Mouse (Mus musculus) heart, embryonic 12.5 days (tissue): Measurements from ENCODE around the gene Gm10338. TPM values are rescaled to one million over a fixed set of nuclear protein-coding genes. Genes with fewer than 3 reads are reported as not detected.
"Not testable (repeated sequence)": the region's sequence is repeated elsewhere in the genome, so short reads cannot be mapped to it uniquely, and the experiment has no call there.

Source experiments
- ATAC-seq: fragments of 200-750 bp; cut with Nextera tagmentation; 2 replicates; pipeline ENCODE4 v1.8.0; 2017; ENCODE audit warnings: moderate TSS enrichment, moderate library complexity; ENCODE audit not compliant: insufficient number of reproducible peaks, low FRiP score
- H3K27ac ChIP-seq: fragments of 300-500 bp; sonication (generic); 2 replicates; pipeline ENCODE4 v1.5.1; 2016; ENCODE audit warnings: mild to moderate bottlenecking, moderate library complexity; ENCODE audit not compliant: poor library complexity, severe bottlenecking
- H3K27me3 ChIP-seq: fragments of 300-500 bp; sonication (generic); replicated peaks from 2 replicates; pipeline ENCODE4 v1.6.1; 2016; ENCODE audit warnings: mild to moderate bottlenecking, moderate library complexity
- H3K36me3 ChIP-seq: fragments of 300-500 bp; sonication (generic); 2 replicates; pipeline ENCODE4 v1.6.1; 2016; ENCODE audit warnings: mild to moderate bottlenecking, moderate library complexity
- H3K4me1 ChIP-seq: fragments of 300-500 bp; sonication (generic); replicated peaks from 2 replicates; pipeline ENCODE4 v1.6.1; 2016; ENCODE audit warnings: mild to moderate bottlenecking
- H3K4me2 ChIP-seq: fragments of 300-500 bp; sonication (generic); 2 replicates; pipeline ENCODE4 v1.6.1; 2016; ENCODE audit warnings: mild to moderate bottlenecking, moderate library complexity
- H3K4me3 ChIP-seq: fragments of 300-500 bp; sonication (generic); 2 replicates; pipeline ENCODE4 v1.5.1; 2016; ENCODE audit warnings: mild to moderate bottlenecking
- H3K9ac ChIP-seq: fragments of 300-500 bp; sonication (generic); 2 replicates; pipeline ENCODE4 v1.6.1; 2016; ENCODE audit warnings: mild to moderate bottlenecking, moderate library complexity
- H3K9me3 ChIP-seq: fragments of 300-500 bp; sonication (generic); replicated peaks from 2 replicates; pipeline ENCODE4 v1.6.1; 2016; ENCODE audit warnings: mild to moderate bottlenecking, moderate library complexity
- WGBS: fragments of 180-500 bp; shearing (Covaris S2); methylation state at CpG from one replicate; pipeline ENCODE4 v1.1.7; 2016; 5-methylcytosine and 5-hydroxymethylcytosine counted together
- polyA plus RNA-seq: library from polyadenylated mRNA; unstranded; fragments of >200 nt; fragmentation: Nextera tagmentation; extraction: Ambion mirVana; gene quantifications from 2 replicates; pipeline ENCODE4 v1.2.1, GENCODE M21; 2016

Gene Gm10338
- polyA plus RNA-seq = not detected in 2 replicates

DNA sequence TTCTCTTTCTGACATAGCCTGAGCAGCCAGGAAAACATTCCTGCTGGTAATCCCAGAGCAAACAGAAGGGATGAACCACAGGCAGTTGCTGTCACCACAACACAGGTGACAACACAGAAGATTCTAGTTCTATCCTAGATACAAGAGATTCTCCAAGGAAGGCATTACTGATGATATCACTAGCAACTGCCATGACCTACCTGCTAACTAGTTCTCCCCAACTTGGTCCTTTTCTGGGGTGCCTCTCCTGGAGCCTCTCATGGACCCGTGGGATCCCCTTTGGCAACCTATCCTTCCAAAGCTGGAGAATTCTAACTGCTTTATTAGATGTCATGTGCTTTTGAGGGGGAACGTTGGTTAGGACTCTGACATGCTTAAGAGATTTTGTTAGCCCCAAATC lies at the start of gene Gm10338:
TSS of gene Gm10338 (minus strand) at position 101 of the 400 bp plus-strand sequence.
- not testable (repeated sequence) for H3K4me2 ChIP-seq, H3K27me3 ChIP-seq, H3K9ac ChIP-seq, H3K4me3 ChIP-seq, ATAC-seq, H3K4me1 ChIP-seq, H3K27ac ChIP-seq, H3K9me3 ChIP-seq, H3K36me3 ChIP-seq
- WGBS = no CpG with 5 or more reads among the region's 2 CpGs

DNA sequence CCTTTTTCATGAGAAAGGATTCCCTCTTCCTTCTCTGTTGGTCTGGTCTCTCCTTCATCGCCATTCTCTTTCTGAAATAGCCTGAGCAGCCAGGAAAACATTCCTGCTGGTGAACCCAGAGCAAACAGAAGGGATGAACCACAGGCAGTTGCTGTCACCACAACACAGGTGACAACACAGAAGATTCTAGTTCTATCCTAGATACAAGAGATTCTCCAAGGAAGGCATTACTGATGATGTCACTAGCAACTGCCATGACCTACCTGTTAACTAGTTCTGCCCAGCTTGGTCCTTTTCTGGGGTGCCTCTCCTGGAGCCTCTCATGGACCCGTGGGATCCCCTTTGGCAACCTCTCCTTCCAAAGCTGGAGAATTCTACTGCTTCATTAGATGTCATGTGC lies 48.5 kb upstream of the Gm10338 start, which contains the start of gene Gm10128:
TSS of gene Gm10128 (minus strand) at position 101 of the 400 bp plus-strand sequence.
- H3K4me1 ChIP-seq, ATAC-seq, H3K4me3 ChIP-seq, H3K27ac ChIP-seq, H3K9ac ChIP-seq, H3K27me3 ChIP-seq, H3K4me2 ChIP-seq, H3K36me3 ChIP-seq, H3K9me3 ChIP-seq: not testable (repeated sequence)
- WGBS = no CpG with 5 or more reads among the region's 2 CpGs

DNA sequence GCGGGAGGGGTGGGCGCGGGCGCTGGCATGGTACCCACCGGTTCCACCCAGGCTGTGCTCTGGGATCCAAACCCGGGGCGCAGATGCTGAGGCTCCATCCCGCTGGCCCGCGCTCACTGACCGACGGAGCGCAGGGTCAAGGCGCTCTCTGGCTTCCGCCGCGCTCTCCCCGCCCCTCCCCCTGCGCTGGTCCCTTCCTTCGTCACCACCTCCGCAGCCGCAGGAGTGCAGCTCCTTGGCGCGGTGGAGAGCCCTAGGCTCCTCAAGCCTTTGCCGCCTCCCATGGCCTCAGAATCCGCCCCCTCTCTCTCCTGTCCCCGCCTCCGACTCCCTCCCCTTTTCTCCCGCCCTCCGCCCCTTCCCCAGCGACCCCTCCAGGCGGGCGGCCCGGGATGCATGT lies 27.0 kb downstream of the Gm10338 start, which contains the start of gene Gm3558:
TSS of gene Gm3558 (minus strand) at position 185 of the 400 bp plus-strand sequence.
- not testable (repeated sequence) for ATAC-seq, H3K27me3 ChIP-seq, H3K27ac ChIP-seq, H3K4me1 ChIP-seq, H3K9me3 ChIP-seq, H3K36me3 ChIP-seq
- peak within 1 kb of the TSS; percentile 89 for H3K4me2 ChIP-seq
- H3K9ac ChIP-seq = peak within 1 kb of the TSS; percentile 41; the same call in 1 of the 2 replicates
- WGBS = 0% methylated on average over 5 of the region's 34 CpGs
- H3K4me3 ChIP-seq = peak within 1 kb of the TSS; percentile 51

DNA sequence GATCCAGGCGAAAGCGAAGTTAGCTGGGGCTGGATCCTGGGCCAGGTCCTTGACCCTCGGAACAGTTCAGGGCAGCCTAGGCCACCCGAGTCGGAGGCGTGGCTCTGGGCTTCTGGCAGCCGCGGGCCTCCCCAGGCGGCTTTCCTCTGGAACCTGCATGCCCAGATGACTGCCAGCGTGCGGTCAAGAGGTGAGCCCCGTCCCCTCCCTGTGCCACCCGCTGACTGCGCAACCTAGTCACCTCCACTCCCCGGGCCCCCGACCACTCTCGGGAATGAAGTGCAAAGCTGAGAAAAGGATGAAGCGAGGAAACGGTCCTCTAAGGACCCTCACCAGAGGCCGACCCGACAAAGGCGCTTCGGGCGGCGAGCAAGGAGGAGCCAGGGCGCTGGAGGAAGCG lies 27.5 kb downstream of the Gm10338 start:
- H3K4me3 ChIP-seq = peak overlapping the region; percentile 51
- H3K36me3 ChIP-seq, H3K27ac ChIP-seq, H3K4me1 ChIP-seq, H3K27me3 ChIP-seq, ATAC-seq, H3K9me3 ChIP-seq: not testable (repeated sequence)
- WGBS = 0% methylated on average over 19 of the region's 27 CpGs
- peak overlapping the region; percentile 89 for H3K4me2 ChIP-seq
- H3K9ac ChIP-seq = peak overlapping the region; percentile 41; the same call in 1 of the 2 replicates

DNA sequence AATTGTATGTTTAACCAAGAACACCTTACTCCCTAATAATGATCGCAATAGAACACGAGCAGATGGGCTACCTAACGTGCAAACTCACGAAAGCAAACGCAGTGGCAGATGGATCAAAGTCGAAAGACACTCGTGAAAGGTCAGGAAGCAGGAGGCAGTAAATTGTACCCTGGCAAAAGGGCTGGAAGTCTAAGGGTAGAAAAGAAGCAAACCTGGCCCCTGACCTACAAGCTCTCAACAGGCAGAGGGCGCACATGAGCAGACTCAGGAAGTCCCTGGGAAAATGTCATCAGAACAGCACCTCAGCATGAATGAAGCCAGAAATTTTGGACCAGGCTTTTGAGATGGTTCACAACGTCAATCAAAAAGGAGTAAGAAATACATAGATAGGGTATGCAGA lies 28.1 kb downstream of the Gm10338 start:
- not testable (repeated sequence) for H3K4me2 ChIP-seq, H3K27ac ChIP-seq, ATAC-seq, H3K4me1 ChIP-seq, H3K4me3 ChIP-seq, H3K36me3 ChIP-seq, H3K27me3 ChIP-seq, H3K9ac ChIP-seq, H3K9me3 ChIP-seq
- 11% methylated on average over 8 of the region's 9 CpGs for WGBS

Other genes with a start within 250 kb of the Gm10338 start
- gene Gm8374, start 230.5 kb downstream of the Gm10338 start, polyA plus RNA-seq = not detected in 2 replicates
- 0.15 TPM in 1 of 2 replicates, not detected in the other for gene Gm3755, start 144.7 kb downstream of the Gm10338 start, polyA plus RNA-seq
- 0.45 and 1.4 TPM in 2 replicates for gene Gm3752, start 111.8 kb downstream of the Gm10338 start, polyA plus RNA-seq
- gene Gm3558, start 27.0 kb downstream of the Gm10338 start, polyA plus RNA-seq = 0.10 and 0.43 TPM in 2 replicates
- not detected in 2 replicates for gene Gm10128, start 48.4 kb upstream of the Gm10338 start, polyA plus RNA-seq
- gene Gm26661, start 196.0 kb upstream of the Gm10338 start, polyA plus RNA-seq = not detected in 2 replicates
- gene Flnb, start 222.4 kb upstream of the Gm10338 start, polyA plus RNA-seq = 15.1 and 28.3 TPM in 2 replicates